Comparison of ENCODE assay signal across 9 mouse cellular contexts in genomic region chr4:49251262-49251661, GRCm38 (mm10).
A peak's percentile ranks its signal among the peaks of the same experiment; 100 is the strongest.
DNase-seq lines count a peak whose midpoint lies in the region; ATAC-seq and TF ChIP-seq lines count a peak whose summit lies in the region.
"Had no signal": no experiment of that assay in that cellular context is flagged by ENCODE, and none has a peak within 500 bp of the region (broad histone marks: within the 10 kb centered on the region; RNA-seq: fewer than 3 reads in every experiment).

No protein-coding gene starts in this region.

- H3K4me1 ChIP-seq in forebrain, embryonic 14.5 days (ENCODE audit: control insufficient read depth, insufficient read depth, low read length) = no peaks in the 10 kb centered on the region
- no peaks in the 10 kb centered on the region for H3K4me1 ChIP-seq in forebrain, embryonic 12.5 days
- H3K4me1 ChIP-seq in liver, adult 2 months (ENCODE audit: control insufficient read depth, insufficient read depth, low read length) = no peaks in the 10 kb centered on the region
- H3K4me1 ChIP-seq in liver, embryonic 11.5 days (replicated peaks; ENCODE audit: control insufficient read depth, insufficient read depth, low read length) = no peaks in the 10 kb centered on the region
- no peaks in the 10 kb centered on the region for H3K4me1 ChIP-seq in cortical plate, adult 2 months (ENCODE audit: control insufficient read depth, insufficient read depth, low read length)
- H3K4me1 ChIP-seq: limb, embryonic 12.5 days had no signal

- WGBS in forebrain, embryonic 14.5 days = 7% methylated on average over 3 of the region's 3 CpGs
- 7% methylated on average over 3 of the region's 3 CpGs for WGBS in forebrain, embryonic 12.5 days
- WGBS in liver, adult 2 months = 45% methylated on average over 3 of the region's 3 CpGs
- WGBS in liver, embryonic 11.5 days = 21% methylated on average over 3 of the region's 3 CpGs

- H3K36me3 ChIP-seq in forebrain, embryonic 14.5 days (ENCODE audit: control insufficient read depth, insufficient read depth, low read length) = no peaks in the 10 kb centered on the region
- H3K36me3 ChIP-seq in forebrain, embryonic 12.5 days (replicated peaks) = no peaks in the 10 kb centered on the region
- no peaks in the 10 kb centered on the region for H3K36me3 ChIP-seq in liver, adult 2 months (ENCODE audit: control insufficient read depth, insufficient read depth, low read length)
- H3K36me3 ChIP-seq in liver, embryonic 11.5 days (ENCODE audit: control insufficient read depth, insufficient read depth, low read length) = no peaks in the 10 kb centered on the region
- H3K36me3 ChIP-seq: limb, embryonic 12.5 days had no signal

- no peaks in the 10 kb centered on the region for H3K9me3 ChIP-seq in forebrain, embryonic 14.5 days (replicated peaks; ENCODE audit: control insufficient read depth, low read length)
- no peaks in the 10 kb centered on the region for H3K9me3 ChIP-seq in forebrain, embryonic 12.5 days
- H3K9me3 ChIP-seq in liver, embryonic 11.5 days (ENCODE audit: control insufficient read depth, low read length) = no peaks in the 10 kb centered on the region
- H3K9me3 ChIP-seq: limb, embryonic 12.5 days had no signal

- H3K4me3 ChIP-seq in forebrain, embryonic 14.5 days (ENCODE audit: low read depth, low read length) = no peak overlapping the region
- no peak overlapping the region for H3K4me3 ChIP-seq in forebrain, embryonic 12.5 days (replicated peaks)
- H3K4me3 ChIP-seq in liver, adult 2 months (ENCODE audit: insufficient read depth, low read depth, low read length) = no peak overlapping the region
- H3K4me3 ChIP-seq in liver, embryonic 11.5 days (ENCODE audit: low read depth, low read length) = no peak overlapping the region
- H3K4me3 ChIP-seq in cortical plate, adult 2 months (ENCODE audit: insufficient read depth, low read length) = no peak overlapping the region
- H3K4me3 ChIP-seq: limb, embryonic 12.5 days had no signal

- H3K4me2 ChIP-seq in forebrain, embryonic 14.5 days (ENCODE audit: low read length) = no peak overlapping the region
- no peak overlapping the region for H3K4me2 ChIP-seq in forebrain, embryonic 12.5 days
- no peak overlapping the region for H3K4me2 ChIP-seq in liver, embryonic 11.5 days
- H3K4me2 ChIP-seq: limb, embryonic 12.5 days had no signal

- DNase-seq in forebrain, embryonic 14.5 days (ENCODE audit: low spot score) = peak; percentile 69
- peak; percentile 16 for DNase-seq in liver, adult 2 months (ENCODE audit: extremely low read depth, low read depth, low spot score)
- DNase-seq in liver, embryonic 11.5 days (ENCODE audit: low spot score) = no peak
- peak; percentile 2 to 10 for DNase-seq in natural killer cell, adult 2 months (ENCODE audit: low spot score in 2 of 2)
- no peak for DNase-seq in yolk sac, embryonic 10.5 days (ENCODE audit: low spot score)
- no peak for DNase-seq in gastrocnemius, postnatal 25 days

- no peaks in the 10 kb centered on the region for H3K27me3 ChIP-seq in forebrain, embryonic 14.5 days (replicated peaks; ENCODE audit: control insufficient read depth, insufficient read depth, low read length)
- no peaks in the 10 kb centered on the region for H3K27me3 ChIP-seq in forebrain, embryonic 12.5 days
- H3K27me3 ChIP-seq in liver, adult 2 months (ENCODE audit: control insufficient read depth, insufficient read depth, low read length) = no peaks in the 10 kb centered on the region
- H3K27me3 ChIP-seq in liver, embryonic 11.5 days (replicated peaks; ENCODE audit: control insufficient read depth, insufficient read depth, low read length) = no peaks in the 10 kb centered on the region
- H3K27me3 ChIP-seq: limb, embryonic 12.5 days had no signal

- TF ChIP-seq CTCF in liver, adult 2 months (IDR thresholded peaks at IDR 0.05; ENCODE audit: low read depth, low read length) = peak; percentile 21; the same call in 1 of the 2 replicates
- TF ChIP-seq CTCF in cortical plate, adult 2 months (IDR thresholded peaks at IDR 0.05; ENCODE audit: extremely low read depth, insufficient read depth, low read length) = peak; percentile 55; the same call in 1 of the 2 replicates

- no peak for TF ChIP-seq POLR2A in liver, adult 2 months (IDR thresholded peaks at IDR 0.05; ENCODE audit: extremely low read depth, insufficient read depth, low read length)
- TF ChIP-seq POLR2A in cortical plate, adult 2 months (IDR thresholded peaks at IDR 0.05; ENCODE audit: extremely low read depth, insufficient read depth, low read length) = no peak

- H3K27ac ChIP-seq in forebrain, embryonic 14.5 days (ENCODE audit: low read depth, low read length) = no peak overlapping the region
- no peak overlapping the region for H3K27ac ChIP-seq in forebrain, embryonic 12.5 days
- no peak overlapping the region for H3K27ac ChIP-seq in liver, adult 2 months (replicated peaks; ENCODE audit: insufficient read depth, low read depth, low read length)
- H3K27ac ChIP-seq in liver, embryonic 11.5 days (ENCODE audit: low read depth, low read length) = no peak overlapping the region
- no peak overlapping the region for H3K27ac ChIP-seq in cortical plate, adult 2 months (ENCODE audit: insufficient read depth, low read length)
- H3K27ac ChIP-seq: limb, embryonic 12.5 days had no signal

- H3K9ac ChIP-seq in forebrain, embryonic 14.5 days (ENCODE audit: low read length) = no peak overlapping the region
- no peak overlapping the region for H3K9ac ChIP-seq in forebrain, embryonic 12.5 days
- no peak overlapping the region for H3K9ac ChIP-seq in liver, adult 2 months (ENCODE audit: low read depth, low read length)
- no peak overlapping the region for H3K9ac ChIP-seq in liver, embryonic 11.5 days (ENCODE audit: low read depth, low read length)
- H3K9ac ChIP-seq: limb, embryonic 12.5 days had no signal

- H3K79me2 ChIP-seq in liver, adult 2 months (ENCODE audit: control insufficient read depth, insufficient read depth, low read length) = no peaks in the 10 kb centered on the region

- peak; percentile 71; the same call in 1 of the 2 replicates for ATAC-seq in forebrain, embryonic 14.5 days
- ATAC-seq in forebrain, embryonic 12.5 days (ENCODE audit: low FRiP score) = no peak
- ATAC-seq in liver, embryonic 11.5 days (replicated peaks; ENCODE audit: low FRiP score) = no peak

Comparison
In these comparisons a context has a peak if more than half of its experiments do, and no peak if none do; other contexts are left out.
1. DNase-seq: peak in forebrain, embryonic 14.5 days (single experiment), liver, adult 2 months (single experiment) and natural killer cell, adult 2 months (2 of 2); none in liver, embryonic 11.5 days (single experiment), yolk sac, embryonic 10.5 days (single experiment) and gastrocnemius, postnatal 25 days (single experiment).